Comparison of ENCODE assay signal across 8 mouse cellular contexts in the genomic region with DNA sequence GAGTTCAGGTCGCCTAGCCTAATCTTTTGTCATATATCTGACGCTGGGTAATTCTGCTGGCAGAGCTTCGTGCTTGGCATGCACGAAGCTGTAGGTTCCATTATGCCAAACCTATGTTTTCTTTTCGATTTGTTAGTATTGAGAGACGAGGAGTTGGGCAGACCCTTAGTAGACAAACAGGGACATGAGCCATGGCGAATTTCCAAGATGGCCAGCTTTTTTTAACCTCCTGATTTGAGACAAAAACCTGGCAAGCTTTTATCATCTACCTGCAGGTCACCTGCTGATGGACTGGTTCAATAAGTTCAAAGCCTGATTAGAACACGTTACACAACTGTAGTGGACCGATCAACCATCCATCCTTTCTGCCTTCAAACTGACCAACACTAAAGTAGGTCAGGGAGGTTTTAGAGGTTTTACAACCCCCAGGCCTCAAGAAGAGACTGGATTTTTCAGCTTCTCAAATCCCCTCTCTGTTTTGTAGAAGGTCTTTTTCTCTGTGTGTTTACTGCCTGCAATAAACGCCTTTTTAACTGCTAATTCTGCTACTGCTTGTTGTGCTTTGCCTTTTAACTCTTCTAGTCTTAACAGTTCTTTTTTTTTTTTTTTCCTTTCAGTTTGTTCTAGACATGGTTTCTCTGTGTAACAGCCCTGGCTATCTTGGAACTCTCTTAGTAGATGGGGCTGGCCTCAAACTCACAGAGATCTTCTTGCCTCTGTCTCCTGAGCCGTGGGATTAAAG. TPM values are rescaled to one million over a fixed set of nuclear protein-coding genes. Genes with fewer than 3 reads are reported as not detected.
DNase-seq lines count a peak whose midpoint lies in the region; ATAC-seq lines count a peak whose summit lies in the region.

No protein-coding gene starts in this region.

- ATAC-seq in lung, embryonic 15.5 days (ENCODE audit: borderline replicate concordance, extremely low read depth, low FRiP score, low TSS enrichment) = no peak
- no peak for ATAC-seq in forebrain, embryonic 12.5 days (ENCODE audit: low FRiP score)
- ATAC-seq in kidney, embryonic 15.5 days (replicated peaks; ENCODE audit: low FRiP score) = no peak

- peak overlapping the region; percentile 100 for H3K27ac ChIP-seq in lung, embryonic 15.5 days
- peak overlapping the region; percentile 97 for H3K27ac ChIP-seq in forebrain, embryonic 12.5 days
- peak overlapping the region; percentile 100 for H3K27ac ChIP-seq in kidney, embryonic 15.5 days
- peak overlapping the region; percentile 96 for H3K27ac ChIP-seq in midbrain, embryonic 10.5 days (replicated peaks)

- peak overlapping the region; percentile 72 for H3K4me2 ChIP-seq in lung, embryonic 15.5 days
- H3K4me2 ChIP-seq in forebrain, embryonic 12.5 days = peak overlapping the region; percentile 76
- peak overlapping the region; percentile 73 for H3K4me2 ChIP-seq in kidney, embryonic 15.5 days

- no peak for DNase-seq in lung, postnatal 4 days
- DNase-seq in cerebellum, adult 9-10 months = peak; percentile 80
- no peak for DNase-seq in midbrain, embryonic 10.5 days (ENCODE audit: low spot score)
- no peak for DNase-seq in thymus, postnatal 0 days (ENCODE audit: low spot score)
- no peak for DNase-seq in adrenal gland, adult (ENCODE audit: inconsistent age in 2 of 2, low spot score in 1 of 2)

- no peaks in the 10 kb centered on the region for H3K36me3 ChIP-seq in lung, embryonic 15.5 days
- 0 out of 2 replicates have a peak, but pooled peaks cover under 1% of the 10 kb centered on the region for H3K36me3 ChIP-seq in forebrain, embryonic 12.5 days (replicated peaks)
- H3K36me3 ChIP-seq in kidney, embryonic 15.5 days = peaks cover 2% of the 10 kb centered on the region; the same call in 1 of the 2 replicates
- peaks cover 9% of the 10 kb centered on the region for H3K36me3 ChIP-seq in midbrain, embryonic 10.5 days

- H3K4me3 ChIP-seq in lung, embryonic 15.5 days = peak overlapping the region; percentile 95
- peak overlapping the region; percentile 93 for H3K4me3 ChIP-seq in forebrain, embryonic 12.5 days (replicated peaks)
- peak overlapping the region; percentile 98 for H3K4me3 ChIP-seq in kidney, embryonic 15.5 days (replicated peaks)
- H3K4me3 ChIP-seq in midbrain, embryonic 10.5 days = peak overlapping the region; percentile 90

- H3K9me3 ChIP-seq in lung, embryonic 15.5 days = no peaks in the 10 kb centered on the region
- no peaks in the 10 kb centered on the region for H3K9me3 ChIP-seq in forebrain, embryonic 12.5 days
- no peaks in the 10 kb centered on the region for H3K9me3 ChIP-seq in kidney, embryonic 15.5 days (replicated peaks)
- no peaks in the 10 kb centered on the region for H3K9me3 ChIP-seq in midbrain, embryonic 10.5 days (replicated peaks)

- 37% methylated on average over 11 of the region's 11 CpGs for WGBS in lung, embryonic 15.5 days
- WGBS in forebrain, embryonic 12.5 days = 36% methylated on average over 11 of the region's 11 CpGs
- 22% methylated on average over 11 of the region's 11 CpGs for WGBS in kidney, embryonic 15.5 days
- WGBS in midbrain, embryonic 10.5 days = 36% methylated on average over 11 of the region's 11 CpGs

- H3K27me3 ChIP-seq in lung, embryonic 15.5 days = no peaks in the 10 kb centered on the region
- no peaks in the 10 kb centered on the region for H3K27me3 ChIP-seq in forebrain, embryonic 12.5 days
- H3K27me3 ChIP-seq in kidney, embryonic 15.5 days = no peaks in the 10 kb centered on the region
- no peaks in the 10 kb centered on the region for H3K27me3 ChIP-seq in midbrain, embryonic 10.5 days (ENCODE audit: low read depth, poor library complexity, severe bottlenecking)

- peak overlapping the region; percentile 34 for H3K9ac ChIP-seq in lung, embryonic 15.5 days
- peak overlapping the region; percentile 95 for H3K9ac ChIP-seq in forebrain, embryonic 12.5 days
- peak overlapping the region; percentile 41; the same call in 1 of the 2 replicates for H3K9ac ChIP-seq in kidney, embryonic 15.5 days

- H3K4me1 ChIP-seq in lung, embryonic 15.5 days = peaks cover 27% of the 10 kb centered on the region
- peaks cover 20% of the 10 kb centered on the region for H3K4me1 ChIP-seq in forebrain, embryonic 12.5 days
- H3K4me1 ChIP-seq in kidney, embryonic 15.5 days = peaks cover 21% of the 10 kb centered on the region
- H3K4me1 ChIP-seq in midbrain, embryonic 10.5 days = peaks cover 28% of the 10 kb centered on the region

RNA-seq across cellular contexts. Expression of gene Ahctf1, which starts 0.8 kb away (rescaled TPM):
- polyA plus RNA-seq in lung, embryonic 15.5 days (2015; fragmentation: Nextera tagmentation; extraction: Ambion mirVana) = 21.7 and 22.6 TPM in 2 replicates
- 31.4 and 32.9 TPM in 2 replicates for polyA plus RNA-seq in forebrain, embryonic 12.5 days (2016; fragmentation: Nextera tagmentation; extraction: Ambion mirVana)
- 23.4 and 28.8 TPM in 2 replicates for polyA plus RNA-seq in kidney, embryonic 15.5 days (2015; fragmentation: Nextera tagmentation; extraction: Ambion mirVana)
- polyA plus RNA-seq in midbrain, embryonic 10.5 days (2016; fragmentation: Nextera tagmentation; extraction: Ambion mirVana) = 27.3 and 28.1 TPM in 2 replicates
- 11.8 and 16.3 TPM in 2 replicates for polyA plus RNA-seq in thymus, postnatal 0 days (2015; fragmentation: Nextera tagmentation; extraction: Ambion mirVana)

RNA-seq across cellular contexts. Expression of gene Gm10518, which starts 1.1 kb away (rescaled TPM):
- 0.15 TPM in 1 of 2 replicates, not detected in the other for polyA plus RNA-seq in lung, embryonic 15.5 days (2015; fragmentation: Nextera tagmentation; extraction: Ambion mirVana)
- polyA plus RNA-seq in forebrain, embryonic 12.5 days (2016; fragmentation: Nextera tagmentation; extraction: Ambion mirVana) = 0.18 and 0.36 TPM in 2 replicates
- 0.21 TPM in 1 of 2 replicates, not detected in the other for polyA plus RNA-seq in kidney, embryonic 15.5 days (2015; fragmentation: Nextera tagmentation; extraction: Ambion mirVana)
- polyA plus RNA-seq in midbrain, embryonic 10.5 days (2016; fragmentation: Nextera tagmentation; extraction: Ambion mirVana) = 0.10 and 0.31 TPM in 2 replicates
- polyA plus RNA-seq in thymus, postnatal 0 days (2015; fragmentation: Nextera tagmentation; extraction: Ambion mirVana) = 0.35 and 0.39 TPM in 2 replicates

RNA-seq across cellular contexts. Expression of gene Kif28, which starts 59.2 kb away (rescaled TPM):
- not detected in 2 replicates for polyA plus RNA-seq in lung, embryonic 15.5 days (2015; fragmentation: Nextera tagmentation; extraction: Ambion mirVana)
- polyA plus RNA-seq in forebrain, embryonic 12.5 days (2016; fragmentation: Nextera tagmentation; extraction: Ambion mirVana) = not detected in 2 replicates
- not detected in 2 replicates for polyA plus RNA-seq in kidney, embryonic 15.5 days (2015; fragmentation: Nextera tagmentation; extraction: Ambion mirVana)
- 0.05 TPM in 1 of 2 replicates, not detected in the other for polyA plus RNA-seq in midbrain, embryonic 10.5 days (2016; fragmentation: Nextera tagmentation; extraction: Ambion mirVana)
- polyA plus RNA-seq in thymus, postnatal 0 days (2015; fragmentation: Nextera tagmentation; extraction: Ambion mirVana) = not detected in 2 replicates

Comparison
In these comparisons a context has a peak if more than half of its experiments do, and no peak if none do; other contexts are left out.
1. H3K9ac ChIP-seq: peak in every context shown above with its lines; median percentile 95 in forebrain, embryonic 12.5 days; 41 in kidney, embryonic 15.5 days; 34 in lung, embryonic 15.5 days.